Mouse (Mus musculus) brain, embryonic 14.5 days (tissue): ENCODE data around the gene Art5. TPM values are rescaled to one million over a fixed set of nuclear protein-coding genes. Genes with fewer than 3 reads are reported as not detected.

Experiments
- DNase-seq: peaks from one replicate; pipeline ENCODE4 v3.0.0-alpha.2; 2011; ENCODE audit warnings: low read depth
- CTCF ChIP-seq: fragments of 200-500 bp; IDR thresholded peaks from 2 replicates; pipeline ENCODE4 v1.5.1; 2012; ENCODE audit warnings: inconsistent platforms, mild to moderate bottlenecking, moderate library complexity, borderline replicate concordance; ENCODE audit not compliant: insufficient read depth, insufficient read length; ENCODE audit errors: extremely low read depth
- POLR2A ChIP-seq: fragments of 200-500 bp; IDR thresholded peaks from 2 replicates; pipeline ENCODE4 v1.6.1; 2012; ENCODE audit warnings: mild to moderate bottlenecking, inconsistent platforms, borderline replicate concordance; ENCODE audit not compliant: poor library complexity, insufficient read depth, insufficient read length, severe bottlenecking; ENCODE audit errors: extremely low read depth
- polyA plus RNA-seq: library from polyadenylated mRNA; depleted of rRNA; stranded (reverse); fragments of >200 nt; gene quantifications from 2 replicates; pipeline ENCODE4 v1.2.3, GENCODE M21; 2012; rRNA removed

The Art5 gene
- polyA plus RNA-seq, result 0.26 and 0.69 TPM in 2 replicates

GRCm38 (mm10) chr7:102109171-102109570 lies at the start of gene Art5:
Art5 (minus strand) TSS chr7:102109489.
- DNase-seq, result no peak
- no peak for TF ChIP-seq POLR2A
- no peak for TF ChIP-seq CTCF

GRCm38 (mm10) chr7:102153691-102154090 lies 44.4 kb upstream of the Art5 start:
- DNase-seq, result no peak
- TF ChIP-seq POLR2A, result no peak
- no peak for TF ChIP-seq CTCF

GRCm38 (mm10) chr7:102137898-102138297 lies 28.6 kb upstream of the Art5 start:
- no peak for DNase-seq
- TF ChIP-seq CTCF (no peak), POLR2A (no peak)

GRCm38 (mm10) chr7:102137464-102137863 lies 28.2 kb upstream of the Art5 start:
- peak; percentile 38 for DNase-seq
- TF ChIP-seq CTCF (peak; percentile 59; the same call in 1 of the 2 replicates), POLR2A (no peak)

- no peak for TF ChIP-seq POLR2A
- no peak for DNase-seq
Observed at GRCm38 (mm10) chr7:102132395-102132794, 23.1 kb upstream of the Art5 start.

- TF ChIP-seq POLR2A, result no peak
- TF ChIP-seq CTCF, result no peak
- no peak for DNase-seq
Observed at GRCm38 (mm10) chr7:102120326-102120725, 11.0 kb upstream of the Art5 start.

GRCm38 (mm10) chr7:102117382-102117781 lies 8.1 kb upstream of the Art5 start:
- TF ChIP-seq POLR2A (no peak), CTCF (no peak)
- DNase-seq, result no peak

GRCm38 (mm10) chr7:102116579-102117331 lies 7.5 kb upstream of the Art5 start, which contains the start of gene Chrna10:
Chrna10 (minus strand) TSS chr7:102116828.
- TF ChIP-seq POLR2A, result no peak
- no peak for TF ChIP-seq CTCF
- DNase-seq, result no peak

- TF ChIP-seq CTCF, result no peak
- no peak for TF ChIP-seq POLR2A
- no peak for DNase-seq
Observed at GRCm38 (mm10) chr7:102113151-102113729, 4.0 kb upstream of the Art5 start.

- DNase-seq, result no peak
- TF ChIP-seq POLR2A (no peak), CTCF (no peak)
Observed at GRCm38 (mm10) chr7:102109746-102110145, 457 bp upstream of the Art5 start.

- TF ChIP-seq CTCF, result no peak
- no peak for TF ChIP-seq POLR2A
Observed at GRCm38 (mm10) chr7:102108206-102108605, 1.1 kb downstream of the Art5 start.

GRCm38 (mm10) chr7:102106700-102107141 lies 2.6 kb downstream of the Art5 start:
- TF ChIP-seq POLR2A (no peak), CTCF (no peak)
- DNase-seq, result peak; percentile 27

More at GRCm38 (mm10) chr7:102108206-102108605, 1.1 kb downstream of the Art5 start:
- DNase-seq, result no peak

GRCm38 (mm10) chr7:102104126-102104525 lies 5.2 kb downstream of the Art5 start:
- DNase-seq, result no peak
- no peak for TF ChIP-seq CTCF

GRCm38 (mm10) chr7:102103555-102103954 lies 5.7 kb downstream of the Art5 start:
- TF ChIP-seq CTCF (no peak), POLR2A (no peak)
- DNase-seq, result no peak

GRCm38 (mm10) chr7:102102696-102103095 lies 6.6 kb downstream of the Art5 start:
- DNase-seq, result no peak

More at GRCm38 (mm10) chr7:102102696-102103095, 6.6 kb downstream of the Art5 start:
- TF ChIP-seq POLR2A, result no peak
- no peak for TF ChIP-seq CTCF
